Mouse (Mus musculus) spleen, postnatal 36 days (tissue): Measurements from ENCODE around the gene Fam43b.

Experiments
- DNase-seq, 2 experiments: peaks; one replicate each; pipeline ENCODE4 v3.0.0; 2022; ENCODE audit warnings: low spot score in 2 of 2, mixed read lengths in 1 of 2

The Fam43b gene

DNA sequence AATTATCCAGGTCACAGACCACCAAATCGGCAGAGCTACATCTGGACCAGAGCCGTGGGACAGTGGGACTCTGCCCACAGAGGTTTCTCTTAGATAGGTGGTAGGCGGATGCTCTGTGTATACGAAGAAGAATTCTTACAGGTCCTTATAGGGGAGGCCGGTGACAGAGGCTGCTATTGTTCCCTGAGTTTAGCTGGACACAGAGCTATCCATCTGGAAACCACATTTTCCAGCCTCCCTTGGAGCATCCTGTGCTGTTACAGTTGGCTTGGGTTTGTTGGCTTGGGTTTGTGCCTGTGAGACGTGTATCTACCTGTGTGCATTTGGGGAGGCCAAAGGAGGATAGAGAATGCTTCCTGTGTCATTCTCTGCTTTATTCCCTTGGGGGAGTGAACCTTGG, 43.6 kb downstream of the Fam43b start:
- no peak for DNase-seq

DNA sequence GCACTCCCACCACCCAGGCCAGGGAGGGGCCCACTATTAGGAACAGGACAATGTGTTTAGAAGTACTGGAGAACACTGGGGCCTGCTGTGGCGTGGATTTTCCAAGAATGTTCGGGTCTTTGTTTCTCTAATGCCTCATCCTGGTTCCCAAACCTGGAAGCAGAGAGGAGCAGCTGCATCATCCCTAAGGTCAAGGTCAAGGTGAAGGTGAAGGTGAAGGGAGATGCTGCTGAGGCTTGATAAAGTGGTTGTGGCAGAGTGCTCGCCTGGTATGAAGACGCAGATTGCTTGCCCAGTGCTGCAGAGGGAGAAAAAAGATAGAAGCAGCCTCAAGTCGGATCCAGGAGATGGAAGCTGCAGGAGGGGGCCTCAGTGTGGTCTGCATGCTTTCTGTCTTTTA, 44.5 kb downstream of the Fam43b start:
- DNase-seq: no peak

DNA sequence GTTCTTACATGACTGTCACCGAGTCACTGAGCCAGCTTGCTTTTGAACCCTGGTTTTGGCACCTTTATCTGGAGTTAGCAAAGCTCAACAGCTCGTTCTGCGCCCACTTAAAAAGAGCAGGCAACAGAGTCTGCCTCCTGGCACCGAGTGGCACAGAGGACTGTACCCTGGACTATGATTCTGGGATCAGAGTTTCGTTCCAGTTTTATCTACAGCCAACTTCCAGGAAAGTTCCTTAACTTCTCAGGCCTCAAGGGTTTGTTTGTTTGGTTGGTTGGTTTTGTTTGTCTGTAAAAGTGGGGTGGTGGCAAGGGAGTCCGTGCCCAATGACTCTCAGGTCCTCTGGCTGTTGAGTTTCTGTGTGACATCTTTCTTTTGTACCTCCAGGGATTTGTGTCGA, 47.6 kb downstream of the Fam43b start:
- DNase-seq: no peak

DNA sequence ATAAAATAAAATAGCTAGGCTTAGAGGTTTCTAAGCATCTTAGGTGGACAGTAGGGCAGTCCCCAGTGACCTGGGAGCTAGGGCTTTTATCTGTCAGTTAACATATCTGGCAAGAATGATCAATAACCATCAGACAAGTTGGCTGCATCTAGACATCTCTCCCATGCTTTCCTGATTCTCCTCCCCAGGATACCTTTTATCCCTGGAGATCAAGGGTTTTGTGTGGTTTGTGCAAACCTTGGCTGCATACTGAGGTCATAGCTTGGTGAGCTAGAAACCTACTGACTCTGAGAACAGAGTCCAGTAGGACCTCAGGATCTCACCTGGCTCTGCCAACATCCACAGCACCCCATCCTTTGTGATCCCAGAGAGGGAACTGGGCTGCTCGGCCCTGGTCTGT, 49.0 kb downstream of the Fam43b start:
- DNase-seq: no peak

DNA sequence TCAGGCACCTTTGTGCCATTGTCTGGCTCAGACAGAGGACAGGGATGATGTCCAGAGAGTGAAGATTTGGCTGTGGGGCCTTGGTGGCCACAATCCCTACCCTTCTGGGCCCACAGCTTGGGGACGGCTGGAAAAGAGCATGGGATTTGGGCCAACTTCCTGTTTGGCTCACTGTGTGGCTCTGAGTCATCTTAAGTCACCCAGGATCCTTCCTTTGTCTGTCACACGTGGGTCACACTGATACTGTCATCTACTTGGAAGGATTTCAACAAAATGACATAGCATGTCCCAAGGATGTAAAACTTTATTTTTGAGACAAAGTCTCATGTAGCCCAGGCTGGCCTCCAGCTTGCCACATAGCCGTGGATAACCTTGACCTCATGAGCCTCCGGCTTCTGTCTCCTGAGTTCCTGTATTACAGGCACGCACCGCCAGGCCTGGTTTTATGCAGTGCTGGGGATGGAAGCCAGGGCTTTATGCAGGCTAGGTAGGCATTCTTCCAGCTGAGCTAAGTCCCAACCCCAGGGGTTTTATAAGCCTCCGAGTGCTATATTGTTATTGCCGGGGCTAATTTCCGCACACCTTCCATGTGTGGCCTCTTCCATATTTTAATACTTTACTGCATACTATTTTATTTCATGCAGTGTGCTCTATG, 51.3 kb downstream of the Fam43b start:
- no peak for DNase-seq
